Mouse (Mus musculus) stomach, postnatal 0 days (tissue): ENCODE measurements around the gene Slc1a1. TPM values are rescaled to one million over a fixed set of nuclear protein-coding genes. Genes with fewer than 3 reads are reported as not detected.

Source experiments
- ATAC-seq: fragments of 200-750 bp; cut with Nextera tagmentation; 2 replicates; pipeline ENCODE4 v1.8.0; 2017; ENCODE audit not compliant: low FRiP score, low TSS enrichment
- DNase-seq: peaks from one replicate; pipeline ENCODE4 v3.0.0-alpha.2; 2016; ENCODE audit warnings: low spot score
- H3K27ac ChIP-seq: fragments of 300-500 bp; sonication (generic); replicated peaks from 2 replicates; pipeline ENCODE4 v1.5.1; 2014; ENCODE audit warnings: mild to moderate bottlenecking, control low read depth
- H3K27me3 ChIP-seq: fragments of 300-500 bp; sonication (generic); 2 replicates; pipeline ENCODE4 v1.6.1; 2014; ENCODE audit warnings: low read length; ENCODE audit not compliant: control insufficient read depth, insufficient read depth
- H3K36me3 ChIP-seq: fragments of 300-500 bp; sonication (generic); 2 replicates; pipeline ENCODE4 v1.6.1; 2014; ENCODE audit warnings: low read length, mixed read lengths; ENCODE audit not compliant: control insufficient read depth, insufficient read depth
- H3K4me1 ChIP-seq: fragments of 300-500 bp; sonication (generic); replicated peaks from 2 replicates; pipeline ENCODE4 v1.6.1; 2014; ENCODE audit warnings: antibody characterized with exemption; ENCODE audit not compliant: control insufficient read depth, insufficient read depth
- H3K4me2 ChIP-seq: fragments of 300-500 bp; sonication (generic); replicated peaks from 2 replicates; pipeline ENCODE4 v1.6.1; 2014; ENCODE audit warnings: low read depth, mild to moderate bottlenecking, control low read depth, moderate library complexity
- H3K4me3 ChIP-seq: fragments of 300-500 bp; sonication (generic); 2 replicates; pipeline ENCODE4 v1.5.1; 2014; ENCODE audit warnings: low read depth, low read length, control low read depth
- H3K9ac ChIP-seq: fragments of 300-500 bp; sonication (generic); 2 replicates; pipeline ENCODE4 v1.6.1; 2014; ENCODE audit warnings: mild to moderate bottlenecking, low read length, control low read depth, mixed read lengths
- H3K9me3 ChIP-seq: fragments of 300-500 bp; sonication (generic); 2 replicates; pipeline ENCODE4 v1.6.1; 2016; ENCODE audit warnings: low read length; ENCODE audit not compliant: control insufficient read depth
- CTCF ChIP-seq: IDR thresholded peaks from 2 replicates; pipeline ENCODE4 v1.5.1; 2016; ENCODE audit warnings: antibody characterized with exemption, low read depth, mild to moderate bottlenecking, moderate library complexity
- EP300 ChIP-seq: optimal IDR thresholded peaks from 2 replicates; pipeline ENCODE3; 2016; ENCODE audit warnings: antibody characterized with exemption
- WGBS: fragments of 180-500 bp; shearing (Covaris S2); extraction: QIAGEN DNeasy Blood & Tissue Kit; methylation state at CpG from one replicate; pipeline ENCODE4 v1.1.7; 2014; 5-methylcytosine and 5-hydroxymethylcytosine counted together
- polyA plus RNA-seq: library from polyadenylated mRNA; unstranded; fragments of >200 nt; fragmentation: Nextera tagmentation; extraction: Ambion mirVana; gene quantifications from 2 replicates; pipeline ENCODE4 v1.2.1, GENCODE M21; 2015

Slc1a1 gene
- polyA plus RNA-seq, 1 experiment from 2014 or later = 0.28 TPM

DNA sequence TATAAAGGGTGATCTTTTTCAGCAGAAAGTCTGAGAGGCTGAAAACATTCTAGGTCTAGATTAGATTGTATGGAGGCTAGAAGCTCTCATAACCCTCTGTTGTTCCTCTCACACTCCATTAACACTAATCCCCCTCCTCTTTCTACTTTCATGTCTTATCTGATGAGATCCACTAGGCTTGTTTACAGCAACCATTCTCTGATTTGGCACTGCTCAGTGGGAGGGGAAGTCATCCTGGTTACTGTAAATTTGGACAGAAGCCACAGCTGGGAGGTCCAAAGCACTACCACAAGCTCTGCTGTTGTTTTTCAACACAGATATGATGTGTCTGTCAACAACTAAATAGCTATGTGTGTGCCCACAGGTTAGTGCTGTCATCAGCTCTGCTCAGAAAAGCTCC lies 3.5 kb upstream of the Slc1a1 start:
- Histone ChIP-seq H3K4me2 (no peak overlapping the region), H3K36me3 (no peaks in the 10 kb centered on the region), H3K9ac (no peak overlapping the region), H3K4me1 (no peaks in the 10 kb centered on the region), H3K4me3 (no peak overlapping the region), H3K27me3 (no peaks in the 10 kb centered on the region; the same call in 1 of the 2 replicates), H3K9me3 (no peaks in the 10 kb centered on the region), H3K27ac (no peak overlapping the region)
- TF ChIP-seq CTCF (no peak), EP300 (no peak)
- no peak for DNase-seq
- ATAC-seq = no peak

- TF ChIP-seq CTCF = no peak
- no peak for TF ChIP-seq EP300
- Histone ChIP-seq H3K36me3 (no peaks in the 10 kb centered on the region), H3K9me3 (no peaks in the 10 kb centered on the region), H3K4me1 (no peaks in the 10 kb centered on the region), H3K4me3 (no peak overlapping the region), H3K27ac (no peak overlapping the region), H3K27me3 (no peaks in the 10 kb centered on the region; the same call in 1 of the 2 replicates), H3K9ac (no peak overlapping the region), H3K4me2 (no peak overlapping the region)
- 72% methylated on average over 3 of the region's 3 CpGs for WGBS
- ATAC-seq (no peak), DNase-seq (no peak)
These were observed 2.2 kb upstream of the Slc1a1 start for GRCm38 (mm10) chr19:28832605-28833004.

DNA sequence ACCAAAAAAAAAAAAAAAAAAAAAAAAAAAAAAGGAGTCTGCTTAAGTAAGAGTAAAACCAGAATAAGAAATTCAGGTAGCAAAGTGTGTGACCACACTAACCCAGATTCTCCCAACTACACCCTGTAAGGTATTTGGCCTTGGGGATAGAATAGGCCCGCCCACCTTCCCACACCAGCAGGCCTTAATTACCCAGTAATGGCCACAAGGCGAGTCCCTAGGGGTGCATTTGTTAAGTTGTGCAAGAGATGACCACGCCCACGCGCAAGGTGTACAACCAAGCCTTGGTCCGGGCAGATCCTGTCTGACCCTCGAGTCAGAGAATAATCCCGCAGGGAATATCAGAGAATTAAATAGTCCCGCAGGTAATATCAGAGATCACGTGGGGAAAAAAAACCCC lies 461 bp upstream of the Slc1a1 start:
- H3K4me2 ChIP-seq = peak overlapping the region; percentile 89
- DNase-seq (peak; percentile 48), ATAC-seq (peak; percentile 70; the same call in 1 of the 2 replicates)
- no peaks in the 10 kb centered on the region for H3K36me3 ChIP-seq
- WGBS = 14% methylated on average over 10 of the region's 10 CpGs
- no peak overlapping the region for H3K27ac ChIP-seq
- TF ChIP-seq EP300 (no peak), CTCF (no peak)
- H3K9ac ChIP-seq = no peak overlapping the region
- no peaks in the 10 kb centered on the region for H3K4me1 ChIP-seq
- H3K9me3 ChIP-seq = no peaks in the 10 kb centered on the region
- H3K27me3 ChIP-seq = no peaks in the 10 kb centered on the region; the same call in 1 of the 2 replicates
- H3K4me3 ChIP-seq = peak overlapping the region; percentile 48

GRCm38 (mm10) chr19:28835500-28835864 lies 633 bp downstream of the Slc1a1 start:
- Histone ChIP-seq H3K4me3 (peak overlapping the region; percentile 48), H3K9me3 (no peaks in the 10 kb centered on the region), H3K4me1 (no peaks in the 10 kb centered on the region), H3K9ac (peak overlapping the region; percentile 28; the same call in 1 of the 2 replicates), H3K36me3 (no peaks in the 10 kb centered on the region), H3K27me3 (no peaks in the 10 kb centered on the region; the same call in 1 of the 2 replicates), H3K4me2 (peak overlapping the region; percentile 89), H3K27ac (no peak overlapping the region)
- no peak for TF ChIP-seq EP300
- TF ChIP-seq CTCF = no peak
- ATAC-seq (no peak), DNase-seq (no peak)
- WGBS = 9% methylated on average over 9 of the region's 9 CpGs

DNA sequence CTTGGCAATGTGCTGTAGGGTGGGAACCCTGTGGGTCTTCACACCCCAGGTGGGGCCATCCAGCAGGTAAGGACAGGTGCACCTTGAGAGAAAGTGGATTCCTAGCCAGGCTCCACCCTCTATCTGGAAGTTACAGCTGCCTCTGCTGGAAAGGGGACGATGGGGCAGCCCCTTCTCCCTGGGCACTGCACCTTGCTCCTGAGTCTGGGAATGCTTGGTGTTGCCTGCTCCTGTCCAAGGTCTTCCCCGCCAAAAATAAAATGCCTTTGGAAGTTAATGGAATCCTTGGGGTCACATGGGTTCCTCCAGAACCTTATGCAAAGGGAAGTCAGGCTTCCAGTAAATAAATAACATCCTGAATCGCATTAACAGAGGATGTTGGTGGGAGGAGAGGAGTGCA lies 1.3 kb downstream of the Slc1a1 start:
- H3K27ac ChIP-seq = no peak overlapping the region

DNA sequence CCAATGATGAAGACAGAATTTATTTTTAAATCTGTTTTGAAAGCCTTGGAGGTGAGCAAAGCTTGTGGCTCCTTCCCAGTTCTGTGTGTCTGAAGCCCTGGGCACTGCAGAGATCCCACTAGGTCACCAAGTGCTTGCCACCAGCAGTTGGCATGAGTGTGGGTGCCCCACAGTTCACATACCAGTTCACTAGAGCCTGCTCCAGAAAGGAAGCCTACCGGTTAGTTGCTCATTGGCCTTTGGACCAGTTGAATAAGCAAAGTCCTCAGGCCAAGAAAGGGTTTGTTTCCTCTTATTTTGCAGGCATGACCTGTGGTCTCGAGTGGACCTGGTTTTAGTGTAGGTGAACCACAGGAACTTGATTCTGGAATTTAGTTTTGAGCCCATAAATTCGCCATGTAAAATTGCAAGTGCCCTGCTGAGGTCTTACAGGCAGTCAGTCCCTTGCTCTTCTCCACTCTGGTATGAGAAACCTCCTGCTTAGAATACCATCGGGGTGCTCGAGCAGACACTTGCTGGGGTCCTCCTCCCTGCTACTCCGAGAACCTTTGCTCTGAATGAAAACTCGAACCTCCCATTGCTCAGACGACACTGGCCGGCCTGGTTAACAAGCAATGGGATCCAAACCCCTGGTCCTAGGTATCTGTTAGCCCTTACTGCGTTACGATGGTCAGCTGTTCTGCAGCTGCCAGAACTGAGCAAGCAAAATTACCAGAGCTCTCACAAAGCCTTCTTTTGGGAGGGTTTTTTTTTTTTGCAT lies 2.0 kb downstream of the Slc1a1 start:
- Histone ChIP-seq H3K27ac (no peak overlapping the region), H3K9ac (no peak overlapping the region), H3K27me3 (no peaks in the 10 kb centered on the region; the same call in 1 of the 2 replicates), H3K4me3 (no peak overlapping the region), H3K36me3 (no peaks in the 10 kb centered on the region), H3K9me3 (no peaks in the 10 kb centered on the region), H3K4me2 (no peak overlapping the region), H3K4me1 (no peaks in the 10 kb centered on the region)
- no peak for DNase-seq
- TF ChIP-seq CTCF = no peak
- no peak for TF ChIP-seq EP300
- 75% methylated on average over 11 of the region's 11 CpGs for WGBS
- ATAC-seq = no peak

More for the DNA sequence above, 1.3 kb downstream of the Slc1a1 start:
- no peaks in the 10 kb centered on the region for H3K4me1 ChIP-seq
- TF ChIP-seq EP300 (no peak), CTCF (no peak)
- H3K9me3 ChIP-seq = no peaks in the 10 kb centered on the region
- H3K4me3 ChIP-seq = no peak overlapping the region
- no peak for ATAC-seq
- no peak for DNase-seq
- H3K9ac ChIP-seq = no peak overlapping the region
- H3K27me3 ChIP-seq = no peaks in the 10 kb centered on the region; the same call in 1 of the 2 replicates
- WGBS = 44% methylated on average over 3 of the region's 3 CpGs
- H3K4me2 ChIP-seq = no peak overlapping the region
- H3K36me3 ChIP-seq = no peaks in the 10 kb centered on the region
